Mouse (Mus musculus): ENCODE measurements around the gene Jdp2.

The Jdp2 gene

GRCm38 (mm10) chr12:85598611-85599477 lies at the start of gene Jdp2:
Jdp2 (plus strand) TSS chr12:85599027.
- DNase-seq: peak; percentile 85

DNA sequence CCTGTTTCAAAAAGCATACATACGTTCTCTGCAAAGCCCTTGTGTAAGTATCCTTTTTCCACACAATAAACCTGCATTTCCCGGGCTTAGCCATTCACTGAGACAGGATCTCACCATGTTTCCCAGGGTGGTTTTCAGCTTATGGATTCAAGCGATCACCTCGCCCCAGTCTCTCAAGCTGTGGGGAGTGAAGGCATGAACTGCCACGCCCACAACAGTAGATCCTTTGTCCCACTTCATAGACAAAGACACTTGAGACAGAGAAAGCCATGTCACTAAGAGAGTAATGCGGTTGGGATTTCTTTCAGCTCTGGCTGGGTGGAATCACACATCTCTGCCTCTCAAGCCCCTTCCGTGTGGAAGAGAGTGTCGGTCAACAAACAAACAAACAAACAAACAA lies 49.2 kb upstream of the Jdp2 start:
- no peak for DNase-seq

DNA sequence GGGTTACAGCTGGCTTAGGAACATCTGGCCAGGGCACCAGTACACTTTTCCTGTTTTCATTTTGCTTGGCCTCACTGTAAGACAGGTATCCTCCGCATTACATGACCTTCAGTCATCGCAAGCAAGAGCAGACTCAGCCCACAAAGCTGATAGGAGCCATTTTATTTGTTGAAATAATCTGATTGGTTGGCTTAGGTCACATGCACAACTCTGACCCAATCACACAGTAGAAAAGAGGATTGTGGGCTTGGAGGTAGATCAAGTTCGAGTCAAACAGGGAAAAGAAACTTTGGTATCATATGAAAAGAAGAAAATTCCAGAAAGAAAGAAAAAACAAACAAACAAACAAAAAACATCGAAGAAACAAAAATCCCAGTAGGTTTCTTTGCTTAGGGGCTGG lies 48.4 kb upstream of the Jdp2 start:
- no peak for DNase-seq

- no peak for DNase-seq
Measured at GRCm38 (mm10) chr12:85559299-85559698, 39.5 kb upstream of the Jdp2 start.

GRCm38 (mm10) chr12:85565441-85565840 lies 33.4 kb upstream of the Jdp2 start:
- DNase-seq: no peak

DNA sequence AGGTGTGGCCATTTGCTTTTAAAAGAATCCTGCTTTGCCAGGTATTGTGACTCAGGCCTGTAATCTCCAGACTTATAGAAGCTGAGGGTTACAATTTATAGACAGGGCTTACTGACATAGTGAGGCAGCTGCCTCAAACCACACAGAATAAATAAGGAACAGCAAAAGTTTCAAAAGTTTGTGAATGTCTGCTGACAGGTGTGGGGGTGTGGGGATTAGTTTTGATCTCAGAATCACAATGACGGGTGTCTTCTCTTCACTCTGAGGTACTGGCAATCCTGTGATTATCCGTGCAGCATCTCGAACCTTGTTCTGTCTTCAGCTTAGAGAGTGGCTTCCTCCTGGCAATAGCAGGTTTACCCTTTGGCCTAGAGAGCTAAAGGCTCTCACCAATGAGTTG lies 30.5 kb upstream of the Jdp2 start:
- no peak for DNase-seq

- peak; percentile 45 for DNase-seq
Measured at GRCm38 (mm10) chr12:85569393-85570157, 29.3 kb upstream of the Jdp2 start.

DNA sequence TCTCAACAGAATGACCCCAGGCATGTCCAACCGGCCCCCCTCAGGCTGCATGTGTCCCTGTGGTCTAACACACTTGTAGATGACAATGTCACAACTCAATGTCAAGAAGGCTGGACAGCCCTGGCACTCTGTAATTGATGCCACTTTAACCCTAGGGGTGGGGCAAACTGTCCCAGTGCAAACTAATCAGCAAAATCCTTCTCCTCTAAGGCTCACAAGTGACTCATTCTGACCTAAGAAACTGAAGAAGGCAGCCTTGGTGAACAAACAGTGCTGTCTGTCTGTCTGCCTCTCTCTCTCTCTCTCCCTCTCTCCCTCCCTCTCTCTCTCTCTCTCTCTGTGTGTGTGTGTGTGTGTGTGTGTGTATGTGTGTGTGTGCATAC lies 28.7 kb upstream of the Jdp2 start:
- DNase-seq: no peak

DNA sequence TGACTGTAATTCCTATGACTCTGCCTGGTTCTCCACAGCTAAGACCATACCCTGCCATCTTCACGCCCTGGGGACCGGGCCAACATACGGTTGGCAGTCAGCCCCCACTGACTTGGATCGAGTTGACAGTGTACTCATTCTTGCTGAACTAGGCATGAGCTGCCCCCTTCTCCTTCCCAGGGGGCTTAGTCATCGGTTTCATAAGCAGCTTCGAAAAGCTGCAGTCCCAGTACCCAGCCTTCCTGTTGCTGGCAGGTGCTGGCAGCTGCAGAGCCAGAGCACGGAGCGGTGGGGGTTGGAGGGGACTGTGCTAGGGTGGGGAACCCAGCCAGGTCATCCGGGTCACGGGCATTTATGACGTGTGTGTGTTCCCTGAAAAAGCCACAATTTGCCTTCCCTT lies 27.5 kb upstream of the Jdp2 start:
- DNase-seq: peak; percentile 48

GRCm38 (mm10) chr12:85572047-85572475 lies 26.8 kb upstream of the Jdp2 start:
- no peak for DNase-seq

DNA sequence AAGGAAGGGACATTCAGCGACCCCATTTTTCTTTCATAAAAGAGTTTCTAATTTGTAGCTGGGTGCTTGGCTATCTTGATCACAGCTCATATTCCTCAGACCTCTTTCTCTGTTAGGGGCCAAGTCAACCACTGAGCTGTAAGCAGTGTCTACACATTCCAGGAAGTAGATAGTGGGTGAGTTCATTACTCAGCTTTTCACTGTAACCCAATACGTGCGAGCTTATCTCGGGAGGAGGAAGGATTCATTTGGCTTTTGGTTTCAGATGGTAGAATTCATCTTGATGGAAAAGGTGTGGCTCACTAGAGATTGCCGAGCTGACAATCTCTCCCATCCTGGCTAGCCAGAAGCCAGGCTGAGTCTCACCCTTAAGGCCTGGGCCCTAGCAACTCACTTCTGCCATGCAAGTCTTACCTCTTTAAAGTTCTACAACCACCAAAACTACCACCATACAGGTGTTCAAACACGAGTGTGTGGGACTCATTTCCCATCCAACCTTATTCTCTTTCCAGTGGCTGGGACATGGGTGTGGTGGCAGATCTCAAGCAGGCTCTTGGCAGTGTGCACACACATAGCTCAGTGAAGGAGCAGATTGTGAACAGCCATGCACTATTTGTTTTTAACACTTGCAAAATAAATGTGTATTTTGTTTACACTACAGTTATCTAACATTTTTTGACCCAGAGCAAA lies 23.9 kb upstream of the Jdp2 start:
- DNase-seq: no peak

- DNase-seq: no peak
Measured at GRCm38 (mm10) chr12:85575496-85575840, 23.4 kb upstream of the Jdp2 start.

- no peak for DNase-seq
Measured at GRCm38 (mm10) chr12:85581261-85582066, 17.4 kb upstream of the Jdp2 start.

DNA sequence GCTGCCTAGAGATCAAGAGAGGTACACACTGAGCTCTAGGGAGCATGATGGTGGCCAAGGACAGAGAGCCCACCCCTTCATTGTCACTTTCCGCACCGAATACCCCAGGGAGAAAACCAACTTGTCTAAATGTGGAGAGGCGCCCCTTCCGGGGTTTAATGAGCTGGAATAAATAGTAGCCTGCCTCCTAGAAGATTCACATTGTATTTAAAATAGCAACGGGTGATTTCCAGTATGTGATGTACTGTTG lies 16.8 kb upstream of the Jdp2 start:
- no peak for DNase-seq

GRCm38 (mm10) chr12:85585761-85586258 lies 13.0 kb upstream of the Jdp2 start:
- no peak for DNase-seq

DNA sequence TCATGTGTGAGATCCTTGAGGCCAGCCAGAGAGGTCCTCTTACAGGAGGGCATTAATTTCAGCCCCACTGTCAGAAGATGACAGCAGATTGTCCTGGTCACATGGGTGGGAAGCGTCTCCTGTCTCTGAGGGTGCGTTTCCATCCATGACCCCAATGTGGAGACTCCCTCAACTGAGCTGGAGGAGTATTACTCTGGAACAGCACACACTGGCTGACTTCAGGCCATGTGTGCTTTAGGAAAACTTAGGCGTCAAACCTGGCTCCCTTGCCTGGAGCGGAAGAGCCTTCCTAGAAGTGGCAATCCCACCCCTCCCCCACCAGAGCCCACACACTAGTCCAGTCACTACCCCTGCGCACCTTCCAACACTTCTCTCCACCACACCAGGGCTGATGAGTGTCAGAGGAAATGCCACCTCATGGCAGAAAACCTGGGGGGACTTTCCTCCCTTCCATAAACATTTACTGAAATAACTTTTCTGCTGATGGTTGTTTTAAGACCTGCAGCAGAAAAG lies 8.9 kb upstream of the Jdp2 start:
- no peak for DNase-seq

GRCm38 (mm10) chr12:85592943-85593342 lies 5.9 kb upstream of the Jdp2 start:
- no peak for DNase-seq

DNA sequence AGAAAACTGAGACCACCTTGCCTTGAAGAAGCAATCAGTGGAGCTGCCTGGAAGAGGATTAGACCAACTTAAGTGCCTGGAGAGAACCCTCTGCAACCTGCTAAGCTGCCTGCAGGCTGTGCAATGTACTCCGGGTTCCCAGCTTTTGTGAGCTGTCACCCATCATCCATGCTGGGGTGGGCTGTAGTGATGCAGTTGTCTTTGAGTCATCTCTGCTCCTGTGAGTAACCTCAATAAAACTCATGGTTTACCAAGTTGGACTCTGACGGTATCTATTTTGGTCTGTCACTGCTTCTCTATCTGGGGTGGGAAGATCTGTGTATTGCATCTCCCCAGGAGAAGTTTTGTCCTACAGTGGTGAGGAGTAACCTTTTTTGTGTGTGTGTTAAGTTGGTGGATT lies 4.4 kb upstream of the Jdp2 start:
- DNase-seq: no peak

- no peak for DNase-seq
Measured at GRCm38 (mm10) chr12:85598053-85598452, 774 bp upstream of the Jdp2 start.

GRCm38 (mm10) chr12:85599478-85600152 lies 788 bp downstream of the Jdp2 start:
- peak; percentile 58 for DNase-seq

GRCm38 (mm10) chr12:85600637-85601036 lies 1.8 kb downstream of the Jdp2 start:
- DNase-seq: no peak

DNA sequence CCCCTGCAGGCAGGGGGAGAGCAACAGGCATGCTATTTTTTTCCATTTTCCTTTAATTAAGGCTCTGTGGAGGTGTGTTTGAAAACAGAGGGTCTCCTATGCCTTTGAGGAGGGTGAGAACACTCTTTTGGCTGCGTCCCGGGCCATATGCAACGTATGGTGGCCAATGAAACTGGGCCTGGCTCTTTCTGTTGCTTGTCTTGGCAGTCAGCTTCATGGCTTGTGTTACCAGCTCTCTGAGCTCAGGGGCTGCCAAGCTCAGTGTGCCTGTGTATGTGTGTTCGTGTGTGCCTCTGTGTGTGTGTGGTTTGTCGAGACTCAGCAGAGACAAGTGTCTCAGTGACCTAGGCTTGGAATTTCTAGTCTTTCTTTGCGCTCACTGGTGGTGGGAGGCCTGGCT lies 2.7 kb downstream of the Jdp2 start:
- no peak for DNase-seq
